Mouse (Mus musculus) retina, embryonic 14.5 days (tissue): ENCODE measurements at regions not wholly inside any gene's neighbourhood (a gene's known extent, or its start where the extent isn't known, plus 50 kb on each side); places are given as distances from the start of the nearest gene placed in this dataset.

Source experiments
- DNase-seq: peaks from one replicate; pipeline ENCODE4 v3.0.0-alpha.2; 2015; ENCODE audit warnings: low spot score

DNA sequence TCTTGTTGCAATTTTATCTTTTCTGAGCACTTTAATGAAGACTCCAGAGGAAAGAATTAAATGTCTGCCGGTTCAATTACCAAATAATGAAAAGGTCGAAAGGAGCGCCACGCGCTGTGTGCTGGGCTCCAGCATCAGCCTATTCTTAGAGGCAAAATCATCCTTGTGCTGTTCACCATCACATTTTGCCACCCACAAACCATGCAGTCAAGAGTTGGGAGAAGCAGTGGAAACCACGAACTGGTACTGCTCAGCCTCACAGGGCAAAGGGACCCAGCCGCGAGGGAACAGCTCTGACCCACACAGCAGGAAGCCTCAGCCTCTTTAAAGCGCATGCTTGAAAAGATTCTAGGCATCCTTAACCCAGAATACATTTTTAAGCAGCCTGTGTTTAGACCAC, 134.0 kb upstream of the Pum3 start:
- DNase-seq, result peak; percentile 22

DNA sequence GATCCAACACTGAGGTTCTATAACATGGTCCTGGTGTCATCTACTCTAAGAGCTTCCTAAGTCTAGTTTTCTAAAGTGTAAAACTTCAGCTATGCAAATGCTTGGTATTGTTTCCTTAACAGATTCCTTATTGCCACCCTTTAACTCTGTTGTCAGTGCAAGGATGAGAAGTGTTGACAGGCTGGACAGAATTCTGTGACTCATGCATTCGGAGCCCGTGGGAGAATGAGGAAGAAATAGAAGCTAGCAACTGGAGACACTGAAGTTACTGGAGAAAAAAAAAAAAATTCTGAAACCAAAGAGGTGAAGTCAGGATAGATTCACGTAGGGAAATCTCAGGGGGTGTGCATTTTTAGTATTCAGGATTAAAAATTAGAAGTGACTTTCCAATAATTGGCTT, 128.6 kb upstream of the Pum3 start:
- DNase-seq, result no peak

DNA sequence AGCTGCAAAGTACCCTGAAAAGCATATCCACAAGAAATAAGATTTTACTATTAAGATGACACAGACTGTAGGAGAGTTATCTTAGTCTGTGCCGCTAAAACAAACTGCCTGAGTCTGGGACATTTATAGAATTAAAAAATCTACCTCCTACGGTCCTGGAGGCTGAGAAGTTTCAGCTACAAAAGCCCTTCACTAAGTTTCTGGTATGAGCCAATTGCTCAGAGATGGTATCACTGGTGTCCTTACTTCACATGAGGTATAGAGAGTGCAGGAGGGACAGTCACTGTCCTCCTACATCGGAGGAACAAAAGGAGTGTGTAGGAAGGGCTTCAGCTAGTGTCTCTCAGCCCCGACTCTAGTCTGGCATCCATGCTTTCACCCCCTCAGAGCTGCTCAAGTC, 127.1 kb upstream of the Pum3 start:
- no peak for DNase-seq

DNA sequence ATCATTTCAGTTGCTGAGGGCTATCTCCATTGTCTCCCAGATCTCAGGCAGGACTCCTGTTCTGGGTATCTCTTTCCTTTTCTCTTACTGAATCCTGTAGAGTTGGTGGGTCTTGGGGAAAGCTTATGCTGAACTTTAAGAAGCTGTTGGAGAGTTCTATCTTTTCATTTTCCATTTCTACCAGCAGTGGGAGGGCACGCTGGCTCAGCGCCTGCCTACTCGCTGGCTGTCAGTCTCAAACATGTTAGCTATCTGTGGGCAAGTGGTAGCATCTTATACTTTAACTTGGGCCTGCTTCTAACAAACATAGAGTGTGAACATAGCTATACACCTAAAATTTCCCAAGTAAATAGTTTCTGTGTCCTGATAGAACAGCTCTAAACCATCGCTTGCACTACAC, 125.2 kb upstream of the Pum3 start:
- DNase-seq, result no peak

DNA sequence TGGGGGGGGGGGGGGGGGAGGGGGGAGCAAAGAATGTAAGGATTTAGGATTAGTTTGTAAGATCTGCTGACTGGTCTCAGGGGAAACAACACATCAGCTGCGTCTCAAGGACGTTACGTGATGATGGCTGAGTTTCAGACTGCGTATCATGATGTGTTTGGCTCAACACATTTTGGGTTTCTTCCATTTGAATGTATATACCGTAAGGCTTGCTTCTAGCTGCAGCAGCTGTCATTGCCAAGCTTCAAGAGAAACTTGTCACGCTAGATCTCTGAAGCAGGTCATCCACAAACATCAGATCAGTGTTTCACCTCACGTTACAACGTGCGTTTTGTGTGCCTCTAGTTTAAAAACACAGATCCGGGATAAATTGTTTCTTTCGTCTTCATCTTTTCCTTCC, 123.6 kb upstream of the Pum3 start:
- no peak for DNase-seq

DNA sequence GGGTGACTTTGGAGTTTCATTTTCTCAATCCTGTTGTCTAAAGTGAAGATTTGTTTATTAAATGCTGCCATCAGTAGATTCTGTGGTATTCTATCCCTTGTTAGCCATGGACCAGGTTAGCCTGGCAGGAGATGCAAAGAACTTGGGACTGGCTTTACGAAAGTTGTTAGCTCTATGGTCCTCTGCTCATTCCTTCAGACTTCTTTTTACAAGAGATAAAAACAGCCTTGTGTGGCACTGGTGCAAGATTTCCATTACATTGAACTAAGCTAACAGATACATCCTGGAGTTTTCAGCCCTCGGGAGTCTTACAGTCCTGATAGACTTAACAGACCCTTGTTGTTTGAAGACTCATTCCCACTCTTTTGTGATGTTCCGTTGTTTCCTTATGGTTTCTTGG, 108.1 kb upstream of the Pum3 start:
- no peak for DNase-seq

DNA sequence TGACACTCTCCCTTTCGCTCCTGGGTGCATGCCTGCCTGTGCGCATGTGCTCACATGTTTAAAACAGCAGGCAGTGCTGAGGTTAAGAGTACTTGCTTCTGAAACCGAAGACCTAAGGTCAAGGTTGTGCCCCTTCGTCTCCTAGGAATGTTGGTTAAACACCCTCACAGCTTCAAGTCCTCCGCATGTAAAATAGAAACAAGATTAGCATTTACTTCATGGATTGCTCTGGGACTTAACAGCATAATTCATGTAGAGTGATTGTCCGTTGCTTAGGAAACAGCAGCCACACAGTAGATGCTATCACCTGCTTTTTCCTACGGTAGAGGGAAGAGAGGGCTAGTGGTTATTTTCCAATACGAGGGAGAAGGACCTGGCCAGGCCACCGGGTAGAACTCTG, 107.4 kb upstream of the Pum3 start:
- DNase-seq, result no peak

DNA sequence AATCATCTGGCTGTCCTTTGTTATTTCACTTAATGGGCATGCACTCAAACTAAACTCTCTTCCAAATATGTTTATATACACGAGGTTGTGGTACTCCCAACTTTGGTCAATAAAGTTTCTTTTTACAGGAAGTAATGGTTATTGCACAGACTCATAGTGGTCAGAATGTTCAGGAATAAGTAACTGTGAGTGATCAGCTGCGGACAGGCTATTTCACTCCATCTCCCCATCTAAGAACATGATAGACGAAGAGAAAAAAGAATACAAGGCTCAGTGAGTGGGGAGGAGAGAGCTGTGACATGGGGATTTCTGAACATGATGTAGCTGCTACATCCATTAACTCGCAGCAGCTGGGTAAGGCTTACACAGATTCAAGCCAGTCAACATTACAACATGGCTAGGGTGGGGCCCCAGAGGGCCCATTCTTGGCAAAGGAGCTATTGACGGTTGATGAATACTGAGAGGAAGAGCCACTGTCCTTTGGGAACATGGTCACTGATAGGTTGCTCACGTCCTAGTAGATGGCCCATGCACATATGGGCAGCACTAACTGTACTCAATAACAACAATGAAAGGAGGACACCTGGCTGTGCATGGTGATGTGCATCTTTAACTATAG, 98.4 kb upstream of the Pum3 start:
- no peak for DNase-seq

DNA sequence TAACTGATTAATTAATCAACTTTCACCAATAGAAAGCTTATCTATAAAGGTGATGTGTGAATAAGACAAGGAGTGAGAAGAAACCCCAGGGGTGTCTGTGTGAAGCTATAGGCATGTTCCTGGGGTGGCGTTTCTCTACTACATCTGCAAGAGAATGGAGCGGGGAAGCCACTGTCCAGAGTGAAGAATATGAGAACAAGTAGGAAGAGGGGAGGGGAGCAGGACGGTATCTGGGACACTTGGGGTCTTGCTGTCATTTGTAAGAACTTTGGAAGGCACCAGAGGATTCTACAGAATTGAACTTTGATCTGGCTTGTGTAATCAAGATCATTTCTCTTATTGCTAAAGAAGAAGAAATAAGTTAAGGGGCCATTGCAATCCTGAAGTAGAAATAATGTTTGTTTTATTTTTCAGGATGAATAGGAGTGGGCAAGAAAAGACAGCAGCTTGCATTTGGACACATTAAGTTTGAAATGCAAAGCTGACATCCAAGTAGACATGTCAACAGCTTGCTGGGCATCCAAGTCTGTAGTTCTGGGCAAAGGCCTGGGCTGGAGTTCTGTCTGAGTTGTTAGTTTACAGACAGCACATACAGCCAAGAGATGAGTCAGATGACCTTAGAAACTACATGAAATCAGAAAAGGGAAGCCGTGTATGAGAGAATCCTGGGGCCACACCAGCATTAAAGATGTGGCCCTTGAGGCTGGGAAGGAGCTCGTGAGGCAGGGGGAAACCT, 89.9 kb upstream of the Pum3 start:
- DNase-seq, result no peak

DNA sequence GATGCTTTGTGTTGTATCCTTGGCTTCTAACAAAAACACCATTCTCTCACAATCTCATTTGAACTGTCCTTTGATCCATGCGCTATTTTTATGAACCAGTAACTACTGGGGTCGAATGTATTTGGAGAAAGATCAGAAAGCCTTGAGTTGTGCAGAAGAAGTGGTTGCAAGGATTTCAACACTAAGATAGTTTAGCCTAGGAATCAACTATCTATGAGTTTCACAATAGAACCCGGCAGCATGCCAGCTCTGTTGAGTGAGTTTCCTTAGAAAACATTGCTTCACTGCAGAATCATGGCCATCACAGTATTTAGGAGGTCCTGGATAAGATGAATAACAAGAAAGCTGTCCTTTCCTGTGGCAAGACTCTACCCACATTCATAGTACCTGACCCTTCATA, 84.6 kb upstream of the Pum3 start:
- no peak for DNase-seq

DNA sequence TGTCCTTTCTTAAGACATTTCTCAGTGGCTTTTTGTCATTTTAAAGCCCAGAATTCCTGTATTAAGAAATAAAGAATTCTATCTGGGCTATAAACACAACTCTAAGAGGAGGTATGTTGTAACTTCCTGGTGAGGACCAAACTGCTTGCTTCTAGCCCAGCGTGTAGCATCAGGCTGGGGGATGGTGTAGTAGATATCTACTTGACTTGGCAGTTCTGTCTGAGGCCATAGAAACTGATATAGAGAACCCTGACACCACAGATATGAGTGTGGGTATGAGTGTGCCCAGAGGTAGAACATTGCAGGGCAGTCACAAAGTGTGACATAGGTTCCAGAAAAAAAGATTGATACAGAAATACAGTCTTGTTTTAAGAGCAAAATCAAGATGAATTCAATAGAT, 83.9 kb upstream of the Pum3 start:
- DNase-seq, result no peak

DNA sequence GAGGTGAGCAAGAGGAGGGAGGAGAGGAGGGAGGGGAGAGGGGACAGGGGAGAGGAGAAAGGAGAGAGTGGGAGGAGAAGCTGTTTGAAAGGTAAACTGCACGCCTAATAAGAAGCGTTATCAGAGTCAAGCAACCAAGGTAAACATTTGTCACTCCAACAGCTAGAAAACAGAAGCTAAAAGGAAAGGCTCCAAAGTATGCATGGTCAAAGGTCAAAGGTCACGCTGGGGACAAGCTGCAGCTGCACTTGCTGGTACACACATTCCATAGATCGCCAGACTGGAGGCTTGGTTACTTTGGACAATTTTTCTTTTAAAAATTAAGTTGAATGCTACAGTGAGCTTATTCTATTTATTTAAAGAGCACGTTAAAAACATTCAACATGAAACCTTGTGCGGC, 81.7 kb upstream of the Pum3 start:
- DNase-seq, result peak; percentile 15

DNA sequence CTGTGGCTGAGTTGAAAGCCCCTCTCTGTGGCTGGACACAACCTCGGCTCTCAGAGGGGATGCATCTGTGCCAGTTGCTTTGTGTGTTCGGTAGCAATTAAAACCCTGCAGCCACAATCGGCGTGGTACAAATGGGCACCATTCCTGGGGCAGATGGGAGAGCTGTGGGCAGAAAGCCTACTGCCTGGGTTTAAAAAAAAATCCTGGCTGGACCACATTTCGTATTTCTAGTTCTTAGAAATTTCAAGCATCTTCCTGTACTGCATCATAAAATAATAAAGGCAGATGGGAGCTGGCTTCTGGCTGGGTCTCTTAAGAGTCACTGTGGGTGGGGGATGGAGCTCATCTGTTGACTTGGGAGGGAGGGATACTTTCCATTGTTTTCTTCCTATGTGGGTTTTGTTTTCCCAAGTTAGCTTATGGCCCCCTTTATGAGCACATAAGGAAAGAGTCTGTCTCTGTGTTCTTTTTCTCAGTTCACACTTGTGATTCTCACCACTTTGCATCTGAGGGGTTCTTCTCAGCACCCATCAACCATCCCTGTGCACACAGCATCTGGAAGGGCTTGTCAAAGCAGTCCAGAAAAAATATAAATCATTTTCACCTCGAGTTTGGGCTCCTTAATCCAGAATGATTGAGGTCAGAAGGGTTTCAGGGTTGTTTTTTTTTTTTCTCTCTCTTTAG, 80.5 kb upstream of the Pum3 start:
- DNase-seq, result no peak

DNA sequence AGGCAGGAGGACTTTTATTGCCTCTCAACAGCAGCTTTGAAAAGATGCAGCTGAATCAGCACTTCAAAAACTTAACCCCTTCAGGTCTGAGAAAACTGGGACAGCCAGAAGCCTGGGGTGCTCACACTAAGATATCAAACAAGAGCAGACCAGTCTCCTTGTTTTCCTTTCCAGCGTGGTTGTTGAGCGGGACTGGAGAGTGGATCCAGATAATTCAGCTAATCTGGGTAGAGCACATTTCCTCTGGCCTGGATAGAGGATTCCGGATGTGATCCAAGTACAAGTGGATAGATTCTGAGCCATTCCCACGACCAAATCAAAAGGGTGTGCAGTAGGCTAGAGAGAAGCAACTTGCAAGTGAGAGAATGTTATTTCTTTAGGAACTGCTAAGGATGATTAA, 68.7 kb upstream of the Pum3 start:
- DNase-seq, result no peak

DNA sequence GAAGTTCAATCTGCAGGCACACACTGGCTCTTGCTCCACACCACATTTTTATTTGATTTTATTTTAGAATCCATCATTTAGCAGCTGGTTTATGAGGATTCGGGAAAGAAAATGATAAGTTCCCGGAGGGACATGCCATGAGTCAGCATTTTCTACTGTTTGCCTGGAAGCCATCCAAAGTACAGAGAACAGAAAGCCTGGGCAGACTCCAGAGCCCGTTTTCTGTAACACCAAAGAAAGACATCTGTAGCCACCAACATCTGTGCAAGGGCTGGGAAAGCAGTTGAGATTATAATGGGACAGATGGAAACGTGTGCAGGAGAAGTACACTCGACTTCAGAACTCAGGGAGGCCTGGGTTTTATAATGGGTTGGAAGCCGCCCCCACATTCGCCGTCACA, 62.8 kb upstream of the Pum3 start:
- DNase-seq, result no peak

DNA sequence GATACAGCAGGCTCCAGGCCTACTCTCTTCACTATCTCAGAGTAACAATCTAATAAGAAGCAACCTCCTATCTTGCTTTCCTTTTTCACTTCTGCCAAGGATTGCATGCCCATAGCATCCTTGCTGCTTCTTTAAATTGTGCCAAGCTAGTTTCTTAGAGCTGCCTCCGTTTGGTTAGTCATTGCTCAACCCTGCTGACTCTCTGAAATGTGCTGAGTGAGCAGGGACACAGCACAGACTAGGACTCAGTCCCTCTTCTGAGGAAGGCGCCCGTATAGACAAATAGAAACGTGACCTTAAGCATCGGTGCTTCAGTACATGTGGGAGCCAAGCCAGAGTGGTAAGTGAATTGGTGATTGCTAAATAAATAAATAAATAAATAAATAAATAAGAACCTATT, 62.2 kb upstream of the Pum3 start:
- DNase-seq, result no peak

DNA sequence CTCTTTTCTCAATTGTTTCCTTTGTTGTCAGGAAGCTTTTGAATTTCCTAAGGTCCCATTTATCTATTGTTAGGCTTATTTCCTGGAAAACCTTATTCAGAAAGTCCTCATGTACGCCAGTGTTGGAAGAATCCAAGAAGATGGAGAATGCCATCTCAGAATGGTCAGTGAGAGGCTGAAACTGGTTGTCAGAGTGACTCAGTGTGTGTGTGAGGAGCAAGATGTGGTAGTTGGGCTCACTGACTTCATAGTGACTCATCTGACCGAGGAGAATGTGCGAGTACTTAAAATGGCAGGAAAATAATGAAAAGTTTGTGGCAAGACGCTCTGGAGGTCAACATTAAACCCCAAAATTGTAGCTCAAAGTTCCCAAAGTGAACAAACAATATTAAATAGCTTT, 59.4 kb upstream of the Pum3 start:
- DNase-seq, result no peak
